Mouse (Mus musculus) megakaryocyte-erythroid progenitor cell, adult 5-6 weeks (primary cell): ENCODE measurements at regions not wholly inside any gene's neighbourhood (a gene's known extent, or its start where the extent isn't known, plus 50 kb on each side); places are given as distances from the start of the nearest gene placed in this dataset.

Experiments used
- ATAC-seq: replicated peaks from 2 replicates; pipeline ENCODE4 v1.8.0; 2016; ENCODE audit warnings: mild to moderate bottlenecking, inconsistent platforms; ENCODE audit not compliant: severe bottlenecking, poor library complexity, low FRiP score, low TSS enrichment

DNA sequence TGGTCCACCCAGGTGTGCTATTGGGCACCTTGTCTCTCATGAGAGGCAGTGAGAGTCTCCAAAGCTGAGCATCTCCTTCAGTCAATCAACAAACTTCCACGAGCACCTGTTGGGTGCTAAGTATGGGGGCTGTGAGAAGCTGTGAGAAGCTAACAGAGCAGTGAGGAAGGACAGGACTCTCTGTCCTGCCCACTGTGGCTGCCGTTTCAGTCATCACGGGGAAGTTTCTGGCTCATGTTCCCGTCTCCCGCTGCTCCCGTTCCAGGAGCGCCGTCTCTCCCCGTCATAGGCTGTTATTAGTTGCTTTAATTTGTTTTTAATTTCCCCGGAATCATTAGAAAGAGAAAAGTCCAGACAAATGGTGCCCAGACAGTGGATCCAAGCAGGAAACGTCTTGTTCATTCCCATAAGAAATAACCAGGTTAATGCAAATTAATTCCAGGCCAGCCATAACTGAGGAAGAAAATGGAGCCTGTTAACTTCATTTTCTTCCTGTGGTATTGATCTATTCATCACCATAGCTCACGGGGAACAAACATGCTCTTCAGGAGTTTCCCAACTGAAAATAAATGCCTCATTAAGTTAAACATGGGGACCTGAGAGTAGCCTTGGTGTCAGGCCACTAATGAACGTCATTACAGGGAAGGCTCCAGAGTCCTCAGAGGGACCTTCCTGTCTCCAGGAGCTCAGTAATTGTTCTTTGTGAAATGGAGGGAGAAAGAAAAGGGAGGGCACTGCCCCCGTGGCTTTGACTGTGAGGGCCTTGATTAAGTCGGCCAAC is 70.3 kb downstream of the Matn1 start:
- no peak for ATAC-seq

- no peak for ATAC-seq
These were observed 71.0 kb downstream of the Matn1 start for GRCm38 (mm10) chr4:131015156-131015555.

- ATAC-seq: no peak
These were observed 79.4 kb downstream of the Matn1 start for GRCm38 (mm10) chr4:131023601-131024000.

DNA sequence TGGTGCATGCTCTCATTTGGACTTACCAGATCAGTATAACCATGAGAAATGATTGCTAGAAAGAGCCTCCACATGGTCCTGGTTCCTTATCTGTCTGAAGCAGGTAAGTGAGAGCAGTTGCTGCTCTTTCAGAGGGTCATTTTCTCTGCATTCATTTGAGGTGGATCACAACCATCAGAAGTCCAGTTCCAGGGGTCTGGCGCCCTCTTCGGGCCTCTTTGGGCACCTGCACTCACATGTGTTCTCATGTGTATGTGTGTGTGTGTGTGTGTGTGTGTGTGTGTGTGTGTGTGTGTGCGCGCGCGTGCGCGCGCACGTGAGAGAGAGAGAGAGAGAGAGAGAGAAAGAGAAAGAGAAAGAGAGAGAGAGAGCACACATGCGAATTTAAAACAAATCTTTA is 92.1 kb downstream of the Matn1 start:
- ATAC-seq: no peak

DNA sequence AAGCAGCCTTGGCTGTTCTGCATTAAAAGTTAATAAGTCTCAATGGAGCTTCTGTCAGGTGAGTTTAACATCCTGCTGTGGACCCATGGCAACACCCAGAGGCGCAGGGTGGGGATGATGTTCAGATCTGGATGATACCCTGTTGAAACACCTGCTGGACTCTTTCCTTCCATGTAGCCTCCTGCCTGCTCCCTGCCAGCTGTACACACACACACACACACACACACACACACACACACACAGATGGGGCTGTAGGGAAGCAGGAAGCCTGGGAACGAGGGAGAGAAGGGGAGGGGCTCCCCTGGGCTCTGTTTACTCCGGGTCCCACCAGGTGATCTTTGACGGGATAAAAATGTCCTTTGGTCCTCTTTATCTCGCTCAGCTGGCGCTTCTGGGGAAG is 93.0 kb downstream of the Matn1 start:
- no peak for ATAC-seq

DNA sequence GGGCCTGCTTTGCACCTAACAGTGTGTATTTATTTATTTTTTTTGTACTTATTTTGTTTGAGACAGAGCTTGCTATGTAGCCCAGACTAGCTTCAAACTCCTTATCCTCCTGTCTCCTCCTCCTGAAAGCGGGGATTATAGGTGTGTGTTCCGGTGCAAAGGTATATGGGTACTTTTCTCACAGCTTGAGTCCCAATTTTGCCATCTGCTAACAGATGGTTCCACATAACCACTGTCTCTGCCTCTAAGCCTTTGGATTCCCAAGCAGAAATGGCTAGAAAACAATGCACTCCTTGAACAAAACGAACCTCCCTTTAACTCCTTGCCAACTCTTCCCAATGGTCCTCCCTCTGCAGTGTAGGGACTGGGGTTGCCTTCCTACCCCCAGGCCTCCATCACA is 95.5 kb downstream of the Matn1 start:
- no peak for ATAC-seq

DNA sequence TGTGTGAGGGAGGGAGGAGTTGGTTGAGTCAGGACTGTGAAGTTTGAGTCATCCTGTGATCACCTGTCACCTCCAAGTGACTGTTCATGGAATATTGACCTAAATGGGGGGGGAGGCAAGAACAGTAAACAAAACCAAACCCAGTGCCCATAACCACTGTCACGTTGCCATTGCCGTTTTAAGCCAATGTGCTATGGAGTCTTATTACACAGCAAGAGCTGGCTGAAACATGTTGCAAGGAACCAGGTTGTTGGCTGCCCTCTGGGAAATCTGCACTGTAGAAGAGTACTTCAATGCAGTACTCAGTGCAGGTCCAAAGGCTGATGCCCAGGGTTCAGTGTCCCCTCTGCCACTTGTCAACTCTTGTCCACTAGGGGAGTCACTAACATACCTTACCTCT is 97.0 kb downstream of the Matn1 start:
- no peak for ATAC-seq

DNA sequence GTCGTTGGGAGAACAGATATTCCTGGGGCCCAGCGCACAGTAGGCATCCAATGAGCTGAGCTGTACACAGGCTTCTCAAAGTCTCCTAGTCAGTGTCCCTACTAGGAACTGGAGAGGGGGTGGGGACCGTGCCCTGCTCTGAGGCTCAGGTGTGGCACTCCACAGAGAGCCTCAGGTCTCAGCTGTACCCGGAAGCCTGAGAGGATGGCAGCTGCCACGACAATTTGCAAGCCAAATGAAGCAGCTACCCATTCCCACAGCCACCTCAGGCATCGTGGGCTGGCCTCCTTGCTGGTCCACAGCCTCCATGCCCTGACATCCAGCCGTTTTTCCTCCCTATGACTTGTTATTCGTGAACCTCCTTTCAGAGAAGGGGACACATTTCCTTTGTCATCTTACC is 101.9 kb downstream of the Matn1 start:
- no peak for ATAC-seq

GRCm38 (mm10) chr4:131046969-131047650 is 102.9 kb downstream of the Matn1 start:
- no peak for ATAC-seq

DNA sequence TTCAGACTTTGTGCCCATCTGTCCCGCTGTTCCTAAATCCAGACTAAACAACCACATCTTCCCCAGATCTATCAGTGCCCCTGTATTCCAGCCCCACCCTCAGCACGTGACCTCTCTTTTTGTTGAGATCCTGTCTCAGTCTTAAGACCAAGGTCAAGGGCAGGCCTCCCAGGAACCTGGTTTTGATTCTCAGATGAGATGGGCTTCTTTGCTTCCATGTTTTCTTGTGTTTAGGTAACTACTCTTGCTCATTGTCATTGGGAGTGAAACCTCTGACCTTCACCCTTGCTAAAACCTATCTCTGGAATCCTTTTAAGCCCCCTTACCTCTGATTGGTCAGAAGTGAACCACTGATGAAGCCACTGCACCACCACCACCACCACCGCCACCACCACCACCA is 112.1 kb downstream of the Matn1 start:
- ATAC-seq: no peak

GRCm38 (mm10) chr4:131059572-131059971 is 115.4 kb downstream of the Matn1 start:
- no peak for ATAC-seq

GRCm38 (mm10) chr4:131060191-131060680 is 116.1 kb downstream of the Matn1 start:
- ATAC-seq: no peak

DNA sequence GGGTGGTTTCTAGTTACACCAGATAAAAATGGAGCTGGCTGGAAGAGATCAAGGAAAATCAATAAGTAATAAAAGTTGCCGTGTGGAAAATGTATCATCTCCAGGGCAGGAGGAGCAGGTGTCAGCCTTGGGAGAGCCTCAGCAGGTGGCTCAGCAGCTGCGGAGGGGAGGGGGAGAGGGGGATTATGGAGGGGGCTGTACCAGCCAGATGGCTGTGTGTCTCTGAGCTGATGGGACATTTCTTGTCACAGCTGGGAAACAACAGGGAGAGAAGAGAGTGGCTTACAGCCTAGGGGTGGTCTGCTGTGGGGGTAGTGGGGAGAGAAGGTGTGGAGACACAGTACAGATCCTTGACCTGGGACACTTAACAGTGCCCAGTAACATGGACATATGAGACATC is 116.5 kb downstream of the Matn1 start:
- no peak for ATAC-seq

GRCm38 (mm10) chr4:131062592-131062991 is 118.4 kb downstream of the Matn1 start:
- ATAC-seq: no peak

DNA sequence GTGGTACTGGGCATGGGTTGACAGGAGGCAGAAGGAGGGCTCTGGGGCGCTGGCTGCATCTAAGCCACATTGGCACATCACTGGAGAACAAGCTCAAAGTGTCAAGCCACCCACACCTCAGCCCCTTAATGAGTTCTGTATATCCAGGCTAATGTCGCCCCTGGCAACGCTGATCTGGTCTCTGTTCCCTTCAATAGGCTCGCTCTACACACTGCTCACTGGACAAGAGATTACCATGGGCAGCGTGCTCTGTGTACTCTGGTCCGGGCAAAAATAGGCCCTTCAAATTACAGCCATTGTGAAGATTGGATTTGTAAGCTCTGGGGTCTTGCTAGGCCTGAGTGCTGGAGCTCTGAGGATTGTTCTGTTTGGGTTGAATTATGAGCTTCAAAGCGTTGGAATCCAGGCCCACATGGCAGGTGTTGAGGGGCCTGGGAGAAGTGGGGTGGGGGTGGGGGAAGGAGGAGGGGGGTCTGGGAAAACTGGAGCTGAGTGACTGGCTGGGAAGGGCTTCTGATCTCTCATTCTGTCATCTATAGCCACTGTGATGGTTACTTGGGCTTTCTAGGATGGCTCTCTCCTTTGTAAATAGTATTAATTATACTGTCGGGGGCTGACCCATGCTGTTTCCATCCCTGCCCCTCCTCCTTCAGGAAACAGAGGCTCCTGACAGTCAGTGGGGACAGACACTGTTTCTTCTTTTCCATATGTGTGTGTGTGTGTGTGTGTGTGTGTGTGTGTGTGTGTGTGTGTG is 122.2 kb downstream of the Matn1 start:
- ATAC-seq: no peak

DNA sequence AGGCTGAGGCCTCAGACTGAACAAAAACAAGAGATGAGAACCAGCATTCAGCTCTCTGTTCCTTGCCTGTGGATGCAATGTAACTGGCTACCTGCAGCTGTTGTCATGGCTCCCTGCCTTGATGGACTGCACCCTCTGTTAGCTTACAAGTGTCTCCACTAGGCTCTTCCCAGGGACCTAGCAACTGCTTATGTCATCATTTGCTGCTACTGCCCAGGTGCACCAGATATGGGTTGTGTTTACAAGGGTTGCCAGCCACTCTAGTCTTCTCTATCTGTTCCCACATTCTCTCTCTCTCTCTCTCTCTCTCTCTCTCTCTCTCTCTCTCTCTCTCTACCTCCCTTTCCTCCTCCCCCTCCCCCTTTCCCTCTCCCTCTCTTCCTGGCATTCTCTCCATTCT is 126.4 kb downstream of the Matn1 start:
- no peak for ATAC-seq

DNA sequence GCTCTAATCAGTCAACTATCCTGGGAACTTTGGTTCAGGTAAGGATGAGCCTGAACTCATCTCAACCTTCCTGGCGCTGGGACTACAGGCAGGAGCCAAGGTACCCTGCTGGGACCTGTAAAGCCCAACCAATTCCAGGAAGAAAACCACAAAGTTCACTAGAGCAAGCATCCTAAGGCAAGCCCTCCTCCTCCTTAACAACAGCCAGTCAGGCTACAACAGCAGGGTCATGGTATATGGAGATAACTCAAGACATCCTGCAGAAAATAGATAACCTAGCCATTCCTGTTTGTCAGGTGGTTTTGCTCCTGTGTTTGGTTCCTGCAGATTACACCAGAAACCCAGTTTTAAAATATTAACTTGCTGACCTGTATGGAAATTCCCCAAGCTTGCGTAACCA is 128.4 kb downstream of the Matn1 start:
- ATAC-seq: no peak

GRCm38 (mm10) chr4:131073420-131073819 is 129.2 kb downstream of the Matn1 start:
- ATAC-seq: no peak

GRCm38 (mm10) chr4:131075326-131075932 is 131.2 kb downstream of the Matn1 start:
- ATAC-seq: no peak

DNA sequence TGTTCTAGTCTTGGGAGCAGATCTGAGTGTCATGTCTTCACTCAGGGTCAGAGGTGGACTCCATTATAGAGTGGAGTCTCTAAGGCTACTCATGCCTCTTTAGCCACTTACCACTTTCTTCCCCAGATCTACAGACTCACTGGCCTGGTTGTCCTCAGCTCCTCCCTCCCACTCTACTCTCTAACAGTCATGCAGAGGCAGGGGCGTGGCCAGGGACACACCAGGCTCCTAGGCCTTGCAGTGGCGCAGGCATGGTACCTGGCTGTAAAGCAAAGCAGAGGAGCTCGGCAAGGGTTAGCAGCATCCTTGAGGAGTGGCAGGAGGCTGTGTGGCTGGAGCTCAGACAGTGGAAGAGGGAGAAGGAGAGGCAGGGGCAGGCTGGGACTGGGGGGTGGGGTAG is 132.4 kb downstream of the Matn1 start:
- ATAC-seq: no peak
